Mouse (Mus musculus) stomach, postnatal 0 days (tissue): ENCODE results near the gene Timm17a. TPM values are rescaled to one million over a fixed set of nuclear protein-coding genes. Genes with fewer than 3 reads are reported as not detected.

Experiments used
- ATAC-seq: fragments of 200-750 bp; cut with Nextera tagmentation; 2 replicates; pipeline ENCODE4 v1.8.0; 2017; ENCODE audit not compliant: low FRiP score, low TSS enrichment
- DNase-seq: peaks from one replicate; pipeline ENCODE4 v3.0.0-alpha.2; 2016; ENCODE audit warnings: low spot score
- H3K27ac ChIP-seq: fragments of 300-500 bp; sonication (generic); replicated peaks from 2 replicates; pipeline ENCODE4 v1.5.1; 2014; ENCODE audit warnings: mild to moderate bottlenecking, control low read depth
- H3K27me3 ChIP-seq: fragments of 300-500 bp; sonication (generic); 2 replicates; pipeline ENCODE4 v1.6.1; 2014; ENCODE audit warnings: low read length; ENCODE audit not compliant: control insufficient read depth, insufficient read depth
- H3K36me3 ChIP-seq: fragments of 300-500 bp; sonication (generic); 2 replicates; pipeline ENCODE4 v1.6.1; 2014; ENCODE audit warnings: low read length, mixed read lengths; ENCODE audit not compliant: control insufficient read depth, insufficient read depth
- H3K4me1 ChIP-seq: fragments of 300-500 bp; sonication (generic); replicated peaks from 2 replicates; pipeline ENCODE4 v1.6.1; 2014; ENCODE audit warnings: antibody characterized with exemption; ENCODE audit not compliant: control insufficient read depth, insufficient read depth
- H3K4me2 ChIP-seq: fragments of 300-500 bp; sonication (generic); replicated peaks from 2 replicates; pipeline ENCODE4 v1.6.1; 2014; ENCODE audit warnings: low read depth, mild to moderate bottlenecking, control low read depth, moderate library complexity
- H3K4me3 ChIP-seq: fragments of 300-500 bp; sonication (generic); 2 replicates; pipeline ENCODE4 v1.5.1; 2014; ENCODE audit warnings: low read depth, low read length, control low read depth
- H3K9ac ChIP-seq: fragments of 300-500 bp; sonication (generic); 2 replicates; pipeline ENCODE4 v1.6.1; 2014; ENCODE audit warnings: mild to moderate bottlenecking, low read length, control low read depth, mixed read lengths
- H3K9me3 ChIP-seq: fragments of 300-500 bp; sonication (generic); 2 replicates; pipeline ENCODE4 v1.6.1; 2016; ENCODE audit warnings: low read length; ENCODE audit not compliant: control insufficient read depth
- CTCF ChIP-seq: IDR thresholded peaks from 2 replicates; pipeline ENCODE4 v1.5.1; 2016; ENCODE audit warnings: antibody characterized with exemption, low read depth, mild to moderate bottlenecking, moderate library complexity
- EP300 ChIP-seq: optimal IDR thresholded peaks from 2 replicates; pipeline ENCODE3; 2016; ENCODE audit warnings: antibody characterized with exemption
- WGBS: fragments of 180-500 bp; shearing (Covaris S2); extraction: QIAGEN DNeasy Blood & Tissue Kit; methylation state at CpG from one replicate; pipeline ENCODE4 v1.1.7; 2014; 5-methylcytosine and 5-hydroxymethylcytosine counted together
- polyA plus RNA-seq: library from polyadenylated mRNA; unstranded; fragments of >200 nt; fragmentation: Nextera tagmentation; extraction: Ambion mirVana; gene quantifications from 2 replicates; pipeline ENCODE4 v1.2.1, GENCODE M21; 2015

Timm17a gene
- polyA plus RNA-seq, 1 experiment from 2014 or later = 250 TPM

- 58% methylated on average over 2 of the region's 3 CpGs for WGBS
- ATAC-seq = peak; percentile 86
- H3K9me3 ChIP-seq = no peaks in the 10 kb centered on the region
- no peaks in the 10 kb centered on the region for H3K27me3 ChIP-seq
- H3K27ac ChIP-seq = peak overlapping the region; percentile 67
- H3K4me3 ChIP-seq = no peak overlapping the region
- H3K4me1 ChIP-seq = no peaks in the 10 kb centered on the region; the same call in 1 of the 2 replicates
- TF ChIP-seq CTCF (no peak), EP300 (no peak)
- H3K9ac ChIP-seq = no peak overlapping the region
- no peaks in the 10 kb centered on the region for H3K36me3 ChIP-seq
- peak; percentile 88 for DNase-seq
- H3K4me2 ChIP-seq = no peak overlapping the region
Measured at GRCm38 (mm10) chr1:135250706-135251105, 62.9 kb downstream of the Timm17a start.

- ATAC-seq (peak; percentile 85), DNase-seq (peak; percentile 95)
- Histone ChIP-seq H3K9me3 (no peaks in the 10 kb centered on the region), H3K4me3 (no peak overlapping the region), H3K4me1 (no peaks in the 10 kb centered on the region; the same call in 1 of the 2 replicates), H3K9ac (no peak overlapping the region), H3K27ac (0 out of 2 replicates have a peak overlapping the region, but pooled peaks have one; percentile 30), H3K36me3 (no peaks in the 10 kb centered on the region), H3K4me2 (no peak overlapping the region; the same call in 1 of the 2 replicates), H3K27me3 (no peaks in the 10 kb centered on the region)
- TF ChIP-seq EP300 = no peak
- no peak for TF ChIP-seq CTCF
- 7% methylated on average over 15 of the region's 15 CpGs for WGBS
Measured at GRCm38 (mm10) chr1:135248434-135248850, 65.1 kb downstream of the Timm17a start.

Other genes starting within 250 kb of the Timm17a start
- 0.35 and 1.0 TPM in 2 replicates for gene Lgr6, start 208.5 kb downstream of the Timm17a start, polyA plus RNA-seq
- 0.32 and 0.46 TPM in 2 replicates for gene Ptpn7, start 181.1 kb downstream of the Timm17a start, polyA plus RNA-seq
- gene Arl8a, start 167.0 kb downstream of the Timm17a start, polyA plus RNA-seq = 42.2 and 43.9 TPM in 2 replicates
- 3.1 and 3.4 TPM in 2 replicates for gene Gpr37l1, start 146.1 kb downstream of the Timm17a start, polyA plus RNA-seq
- 152 and 162 TPM in 2 replicates for gene Elf3, start 55.2 kb downstream of the Timm17a start, polyA plus RNA-seq
- gene Rnpep, start 29.7 kb downstream of the Timm17a start, polyA plus RNA-seq = 54.7 and 61.2 TPM in 2 replicates
- 19.5 and 22.4 TPM in 2 replicates for gene Lmod1, start 11.0 kb upstream of the Timm17a start, polyA plus RNA-seq
- 23.2 and 25.0 TPM in 2 replicates for gene Shisa4, start 61.5 kb upstream of the Timm17a start, polyA plus RNA-seq
- gene Ipo9, start 116.7 kb upstream of the Timm17a start, polyA plus RNA-seq = 23.5 and 24.7 TPM in 2 replicates